Mouse (Mus musculus): Measurements from ENCODE around the gene Aarsd1.
"Not testable (repeated sequence)": the region's sequence is repeated elsewhere in the genome, so short reads cannot be mapped to it uniquely, and the experiment has no call there.

DNA sequence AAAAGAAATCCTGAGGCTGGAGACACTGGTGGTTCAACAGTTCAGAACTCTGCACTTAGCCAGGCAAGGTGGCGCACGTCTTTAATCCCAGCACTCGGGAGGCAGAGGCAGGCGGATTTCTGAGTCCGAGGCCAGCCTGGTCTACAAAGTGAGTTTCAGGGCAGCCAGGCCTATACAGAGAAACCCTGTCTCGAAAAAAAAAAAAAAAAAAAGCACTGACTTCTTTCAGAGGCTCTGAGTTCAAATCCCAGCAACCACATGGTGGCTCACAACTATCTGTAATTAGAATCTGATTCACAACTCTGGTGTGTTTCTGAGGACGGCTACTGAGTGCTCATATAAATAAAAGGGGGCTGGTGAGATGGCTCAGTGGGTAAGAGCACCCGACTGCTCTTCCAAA is 29.4 kb upstream of the Aarsd1 start:
- not testable (repeated sequence) for TF ChIP-seq CTCF, POLR2A (IDR thresholded peaks at IDR 0.05; ENCODE audit: extremely low read depth, insufficient read depth, low read length)

Data from cortical plate, adult 2 months (tissue).